Mouse (Mus musculus) T-helper 17 cell (primary cell): ENCODE results near the gene Lrig3.

Experiments
- in situ Hi-C, 2 experiments: fragments of 300-600 bp; cut with MboI, MseI; formaldehyde crosslinking; loops; 1 replicate in 1 of 2; 2 replicates in 1 of 2; pipeline ENCODE4 v1.15.1; 2025; ENCODE audit warnings: high pct_unique_total_duplicates in 2 of 2

The Lrig3 gene

DNA sequence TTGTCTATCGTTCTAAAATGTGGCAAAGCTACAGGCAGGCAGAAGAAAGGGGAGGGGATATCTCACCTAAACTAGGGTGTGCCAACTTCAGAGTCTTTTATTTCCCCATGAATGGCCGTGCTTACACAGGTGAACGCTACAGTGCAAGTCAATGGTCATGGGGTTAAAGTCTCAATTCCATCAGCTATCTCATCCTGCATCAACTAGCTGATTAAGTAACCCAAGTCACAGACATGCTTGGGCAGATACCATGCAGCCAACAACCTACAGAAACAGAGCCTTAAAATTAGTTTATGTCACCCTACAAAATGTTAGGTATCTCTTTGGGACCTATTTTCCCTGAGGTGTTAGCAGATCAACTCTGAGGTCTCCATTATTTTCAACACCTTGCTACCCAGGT, 1.3 kb upstream of the Lrig3 start:
- in situ Hi-C loops = no loop called here

DNA sequence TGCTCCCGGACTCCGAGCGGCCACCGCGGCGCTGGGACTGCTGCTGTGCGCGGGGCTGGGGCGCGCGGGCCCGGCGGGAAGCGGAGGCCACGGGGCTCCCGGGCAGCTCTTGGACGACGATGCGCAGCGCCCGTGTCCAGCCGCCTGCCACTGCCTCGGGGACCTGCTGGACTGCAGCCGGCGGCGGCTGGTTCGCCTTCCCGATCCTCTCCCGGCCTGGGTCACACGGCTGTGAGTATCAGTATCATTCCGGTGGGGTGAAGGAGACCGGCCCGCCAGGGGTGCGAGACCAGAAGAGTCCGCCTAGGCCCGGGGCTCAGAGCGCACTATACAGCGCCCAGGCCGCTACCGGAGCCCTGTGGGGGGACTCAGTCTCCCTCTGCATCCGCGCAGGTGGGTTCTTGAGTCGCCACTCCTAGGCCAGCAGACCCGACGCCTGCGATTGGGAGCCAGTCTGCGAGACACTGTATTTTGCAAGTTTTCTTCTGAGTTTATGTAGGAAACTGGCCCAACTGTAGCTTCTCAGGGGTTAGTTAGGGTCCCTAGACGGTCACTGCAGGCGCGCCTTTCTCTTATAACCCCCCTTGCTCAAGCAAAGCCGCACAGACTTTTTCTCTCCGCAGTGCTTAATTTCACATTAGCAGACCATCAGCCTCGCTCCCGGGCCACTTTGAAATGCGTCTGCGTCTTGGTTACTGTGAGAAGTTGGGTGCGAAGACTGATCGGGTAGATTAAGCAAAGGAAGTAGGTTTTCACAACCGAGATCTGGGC, 698 bp downstream of the Lrig3 start:
- in situ Hi-C loops = no loop called here

GRCm38 (mm10) chr10:125967436-125968160, 1.6 kb downstream of the Lrig3 start:
- in situ Hi-C loops = no loop called here

GRCm38 (mm10) chr10:125968191-125969132, 2.5 kb downstream of the Lrig3 start:
- in situ Hi-C loops = no loop called here

DNA sequence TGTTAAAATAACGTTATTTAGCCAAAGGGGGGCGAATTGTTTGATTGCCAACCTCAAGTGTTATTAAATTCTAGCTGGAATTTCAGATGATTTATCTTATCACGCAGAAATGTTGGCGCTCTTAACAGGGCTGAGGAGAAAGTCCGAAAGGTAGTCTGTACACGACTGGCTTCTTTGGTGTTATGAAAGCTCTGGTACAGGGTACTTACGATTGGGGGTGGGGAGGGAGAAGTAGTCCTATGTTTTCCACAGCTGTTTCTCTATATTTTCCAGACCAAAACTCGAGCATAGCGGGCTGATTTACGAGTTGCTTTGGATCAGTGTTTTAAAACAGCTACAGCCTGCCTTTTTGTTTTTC, 3.1 kb downstream of the Lrig3 start:
- in situ Hi-C loops = no loop called here

DNA sequence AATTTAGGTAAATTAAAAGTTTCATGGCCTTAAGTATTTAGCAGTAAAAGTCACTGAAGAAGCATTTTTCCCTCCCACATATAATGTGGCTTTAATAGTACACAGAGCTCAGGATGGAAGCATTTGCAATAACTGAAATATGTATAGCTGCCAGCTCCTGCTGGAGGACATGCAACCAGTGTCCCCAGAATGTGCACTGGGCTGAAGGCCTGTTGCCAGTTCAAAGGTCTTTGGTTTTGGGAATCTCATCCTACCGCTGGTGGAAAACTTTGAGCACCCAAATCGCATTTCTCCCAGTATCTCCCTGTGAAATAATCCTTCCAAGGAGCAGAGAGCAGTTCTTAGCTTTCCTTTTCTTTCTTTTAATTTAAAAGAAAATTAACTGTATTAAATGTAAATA, 4.1 kb downstream of the Lrig3 start:
- in situ Hi-C loops = no loop called here

DNA sequence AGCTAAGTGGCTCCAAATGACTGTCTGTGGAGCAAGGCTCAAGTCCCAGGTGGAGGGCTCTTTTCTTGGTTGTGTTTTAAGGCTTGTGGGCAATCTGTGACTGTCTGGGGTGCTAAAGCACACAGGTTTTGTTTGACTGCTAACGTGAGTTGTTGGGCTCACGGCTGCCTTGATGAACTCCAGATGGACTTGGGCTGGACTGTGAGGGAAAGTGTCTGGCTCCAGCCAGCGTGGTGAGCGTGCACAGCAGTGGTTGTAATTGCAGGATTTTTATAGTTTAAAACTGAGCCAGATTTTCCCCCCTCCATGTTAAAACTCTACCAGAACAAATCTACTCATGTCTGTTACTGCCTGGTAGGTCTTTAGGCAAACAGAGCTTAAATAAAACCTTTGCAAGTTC, 4.5 kb downstream of the Lrig3 start:
- in situ Hi-C loops = no loop called here

DNA sequence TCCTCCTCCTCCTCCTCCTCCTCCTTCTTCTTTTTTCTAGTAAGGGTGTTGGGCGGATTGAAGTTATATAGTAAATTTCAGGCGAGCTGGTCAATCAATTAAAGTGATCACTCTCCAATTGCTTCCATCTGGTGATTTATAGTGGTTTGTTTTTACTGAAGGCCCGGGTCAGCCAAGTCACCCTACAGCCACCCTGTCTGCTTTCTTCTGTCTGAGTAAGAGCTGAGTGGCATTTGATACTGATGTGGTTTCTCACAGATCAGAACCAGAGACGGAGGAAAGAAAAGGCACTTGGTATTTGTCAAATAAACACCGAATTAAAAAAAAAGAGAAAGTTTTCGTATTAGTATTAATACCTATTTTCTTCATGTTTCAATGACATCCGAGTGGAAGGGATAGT, 7.8 kb downstream of the Lrig3 start:
- in situ Hi-C loops = no loop called here

DNA sequence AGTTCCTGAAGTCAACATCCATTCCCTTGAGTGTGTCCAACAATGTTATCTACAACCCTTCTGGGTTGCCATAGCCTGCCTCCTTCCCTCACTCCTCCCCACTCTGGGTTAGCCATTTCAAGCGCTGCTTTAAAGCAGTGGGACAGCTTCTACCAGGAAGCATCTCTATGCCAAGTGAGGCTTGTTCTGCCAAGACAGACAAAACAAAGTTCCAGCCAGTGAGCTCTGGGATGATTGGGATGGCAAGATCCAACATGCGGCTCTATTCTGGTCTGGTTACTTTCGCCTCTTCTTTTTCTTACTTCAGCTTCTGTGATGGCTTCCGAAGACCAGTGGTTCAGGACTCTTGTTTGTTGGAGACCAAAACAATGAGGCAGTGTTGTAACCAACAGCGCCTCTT, 16.0 kb downstream of the Lrig3 start:
- in situ Hi-C loops = loop anchor here in 1 of 2 experiments (10.0 to 25.0 kb wide), 2 partner anchors 845 to 1677 kb away; no protein-coding TSS in a partner anchor

GRCm38 (mm10) chr10:125984473-125985035, 18.6 kb downstream of the Lrig3 start:
- in situ Hi-C loops = loop anchor here in 1 of 2 experiments (10.0 to 25.0 kb wide), 2 partner anchors 847 to 1680 kb away; no protein-coding TSS in a partner anchor

- in situ Hi-C loops = loop anchor here in 1 of 2 experiments (10.0 to 25.0 kb wide), 2 partner anchors 848 to 1681 kb away; no protein-coding TSS in a partner anchor
These were observed 19.8 kb downstream of the Lrig3 start for GRCm38 (mm10) chr10:125985795-125986194.

- in situ Hi-C loops = loop anchor here in 1 of 2 experiments (10.0 to 25.0 kb wide), 2 partner anchors 849 to 1682 kb away; no protein-coding TSS in a partner anchor
These were observed 20.5 kb downstream of the Lrig3 start for GRCm38 (mm10) chr10:125986443-125986842.

DNA sequence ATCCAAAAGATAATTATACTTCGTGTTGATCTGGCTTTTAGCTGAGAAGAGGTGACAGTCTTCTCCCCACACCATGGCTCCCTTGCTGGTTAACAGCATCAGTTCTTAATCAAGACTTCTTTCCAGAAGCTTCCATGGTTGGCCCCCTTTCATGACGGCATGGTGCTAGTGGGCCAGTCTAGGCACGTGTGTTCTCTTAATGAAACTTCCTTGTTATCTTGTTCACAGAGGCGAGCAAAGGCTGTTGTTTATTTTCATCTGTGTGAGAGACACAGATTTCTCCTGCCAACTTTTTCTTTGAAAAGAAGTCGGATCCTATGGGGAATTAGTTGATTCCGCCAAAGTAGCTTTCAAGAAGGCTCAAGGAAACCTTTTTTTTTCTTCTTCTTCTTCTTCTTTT, 21.3 kb downstream of the Lrig3 start:
- in situ Hi-C loops = loop anchor here in 1 of 2 experiments (10.0 to 25.0 kb wide), 2 partner anchors 850 to 1683 kb away; no protein-coding TSS in a partner anchor

DNA sequence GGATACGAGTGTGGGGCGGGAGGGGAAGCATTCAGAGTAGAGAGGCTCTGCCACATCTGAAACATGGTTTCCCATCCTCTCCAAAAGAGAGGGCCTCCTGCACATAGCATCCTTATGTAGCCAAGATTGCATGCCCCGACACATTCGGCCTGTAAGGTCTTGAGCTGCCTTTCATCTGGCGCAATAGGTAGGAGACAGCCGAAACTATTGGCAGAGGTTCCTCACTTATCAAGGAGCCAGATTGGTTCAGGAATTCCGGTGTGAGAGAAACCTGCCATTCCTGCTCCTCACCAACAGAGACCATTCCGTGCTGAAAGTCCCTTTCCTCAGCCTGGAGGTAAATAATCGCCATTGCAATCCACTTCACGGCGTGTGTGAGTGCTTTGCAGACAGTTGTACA, 22.1 kb downstream of the Lrig3 start:
- in situ Hi-C loops = loop anchor here in 1 of 2 experiments (10.0 to 25.0 kb wide), 2 partner anchors 851 to 1683 kb away; no protein-coding TSS in a partner anchor

- in situ Hi-C loops = loop anchor here in 1 of 2 experiments (10.0 to 25.0 kb wide), 2 partner anchors 853 to 1685 kb away; no protein-coding TSS in a partner anchor
These were observed 23.9 kb downstream of the Lrig3 start for GRCm38 (mm10) chr10:125989890-125990289.

- in situ Hi-C loops = loop anchor here in 1 of 2 experiments (25.0 kb wide), 1 partner anchor 853 kb away; no protein-coding TSS in a partner anchor
These were observed 24.4 kb downstream of the Lrig3 start for GRCm38 (mm10) chr10:125990394-125990793.

DNA sequence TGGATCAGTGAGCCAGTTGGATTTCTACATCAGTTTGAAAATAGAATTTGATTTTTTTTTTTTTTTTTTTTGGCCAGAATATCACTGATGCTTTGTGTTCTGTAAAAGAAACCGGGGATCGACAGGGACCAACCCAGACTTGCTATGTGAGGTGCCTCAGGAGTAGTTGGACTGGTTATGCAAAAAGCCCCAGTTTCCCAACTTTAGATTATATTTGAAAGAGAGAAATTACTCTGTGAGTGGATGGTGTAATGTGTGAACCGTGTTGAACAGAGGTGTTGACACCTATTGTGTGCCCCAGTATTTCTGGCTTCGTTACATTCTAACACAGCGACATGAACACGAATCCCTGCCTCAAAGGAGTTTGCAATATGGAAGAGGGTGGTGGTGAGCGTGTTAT, 25.9 kb downstream of the Lrig3 start:
- in situ Hi-C loops = loop anchor here in 1 of 2 experiments (25.0 kb wide), 1 partner anchor 855 kb away; no protein-coding TSS in a partner anchor

GRCm38 (mm10) chr10:125994855-125995254, 28.9 kb downstream of the Lrig3 start:
- in situ Hi-C loops = loop anchor here in 1 of 2 experiments (25.0 kb wide), 1 partner anchor 858 kb away; no protein-coding TSS in a partner anchor

- in situ Hi-C loops = loop anchor here in 1 of 2 experiments (25.0 kb wide), 1 partner anchor 858 kb away; no protein-coding TSS in a partner anchor
These were observed 29.7 kb downstream of the Lrig3 start for GRCm38 (mm10) chr10:125995701-125996100.

DNA sequence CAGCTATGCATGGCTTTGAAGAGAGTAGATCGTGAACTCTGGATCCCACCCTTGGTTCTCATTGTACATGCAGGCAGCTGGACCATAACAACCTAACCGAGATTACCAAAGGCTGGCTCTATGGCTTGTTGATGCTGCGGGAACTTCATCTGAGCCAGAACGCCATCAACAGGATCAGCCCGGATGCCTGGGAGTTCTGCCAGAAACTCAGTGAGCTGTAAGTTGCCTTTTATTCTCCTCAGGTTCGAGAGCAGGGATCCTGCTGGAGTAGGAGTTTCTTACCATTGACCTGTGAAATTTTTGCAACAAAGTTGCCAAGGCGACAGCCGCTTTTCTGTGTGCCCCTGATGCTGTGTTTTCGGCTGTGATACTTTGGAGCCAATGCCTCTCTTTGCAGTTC, 31.0 kb downstream of the Lrig3 start:
- in situ Hi-C loops = loop anchor here in 1 of 2 experiments (25.0 kb wide), 1 partner anchor 860 kb away; no protein-coding TSS in a partner anchor
